Mouse (Mus musculus) liver, postnatal 0 days (tissue): Measurements from ENCODE around the gene Sgce.

ENCODE experiments used
- CTCF ChIP-seq: sonication (generic); IDR thresholded peaks from 2 replicates; pipeline ENCODE4 v1.5.1; 2016; ENCODE audit warnings: antibody characterized with exemption, low read depth
- EP300 ChIP-seq: IDR thresholded peaks from 2 replicates; pipeline ENCODE4 v1.6.1; 2016; ENCODE audit warnings: antibody characterized with exemption, low read depth, mild to moderate bottlenecking

DNA sequence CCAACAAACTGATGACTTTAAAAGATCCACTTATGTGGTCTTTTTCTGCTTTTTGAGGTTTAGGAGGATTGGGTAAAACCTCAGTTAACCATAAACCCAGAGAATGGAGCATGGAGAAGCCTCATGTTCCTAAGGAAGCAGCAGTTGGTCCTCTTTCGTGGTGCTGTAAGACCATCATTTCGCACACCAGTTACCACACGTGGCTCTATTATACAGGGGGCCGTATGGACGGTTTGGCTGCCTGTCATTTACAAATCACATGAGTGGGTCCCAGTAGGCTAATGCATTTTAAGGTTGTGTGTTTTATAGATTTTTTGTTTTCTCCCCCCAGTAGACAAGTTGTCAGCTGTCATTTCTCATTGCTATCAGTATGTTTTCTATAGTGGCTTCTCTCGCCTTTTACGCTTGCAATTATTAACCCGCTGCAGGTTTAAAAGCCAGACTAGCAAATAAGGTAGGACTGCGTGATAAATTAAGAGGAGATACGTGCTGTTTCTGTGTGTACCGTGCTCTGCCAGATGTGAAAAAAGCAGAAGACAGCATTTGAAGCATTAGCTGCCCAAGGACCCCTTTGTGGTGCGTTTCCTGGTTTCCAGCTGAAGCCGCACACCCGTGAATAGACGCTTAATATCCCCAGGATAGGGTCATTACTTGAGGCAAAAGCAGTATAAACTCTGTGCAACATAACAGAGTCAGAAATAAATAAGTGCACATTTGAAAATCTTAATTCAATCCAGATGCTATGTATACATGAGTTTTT is 22.8 kb downstream of the Sgce start:
- TF ChIP-seq CTCF (no peak), EP300 (no peak)
